Mouse (Mus musculus) MEL (cell line): ENCODE measurements around the gene Tfpt. TPM values are rescaled to one million over a fixed set of nuclear protein-coding genes. Genes with fewer than 3 reads are reported as not detected.
"Not testable (repeated sequence)": the region's sequence is repeated elsewhere in the genome, so short reads cannot be mapped to it uniquely, and the experiment has no call there.

ENCODE experiments used
- DNase-seq: peaks from one replicate; pipeline ENCODE4 v3.0.0; 2011; ENCODE audit warnings: low read depth, low spot score
- H3K27ac ChIP-seq: 2 replicates; pipeline ENCODE4 v1.5.1; 2012; ENCODE audit warnings: low read depth, mild to moderate bottlenecking, control low read depth, low read length, moderate library complexity; ENCODE audit not compliant: control insufficient read depth
- H3K27me3 ChIP-seq, 2 experiments: fragments of 150-350 bp in 1 of 2; sonication (generic) in 1 of 2; 2 replicates each; pipeline ENCODE4 v1.6.1; 2012; ENCODE audit warnings: low read length in 2 of 2, mild to moderate bottlenecking in 2 of 2, improper control_type of control experiment in 1 of 2, moderate library complexity in 1 of 2; ENCODE audit not compliant: insufficient read depth in 2 of 2, control insufficient read depth in 1 of 2
- H3K36me3 ChIP-seq, 2 experiments: 2 replicates each; pipeline ENCODE4 v1.6.1; 2012 to 2014; ENCODE audit warnings: low read length in 2 of 2, improper control_type of control experiment in 1 of 2, inconsistent platforms in 1 of 2, mild to moderate bottlenecking in 1 of 2; ENCODE audit not compliant: insufficient read depth in 2 of 2, control insufficient read depth in 1 of 2
- H3K4me1 ChIP-seq, 2 experiments: fragments of 150-350 bp in 1 of 2; sonication (generic) in 1 of 2; 2 replicates each; pipeline ENCODE4 v1.6.1; 2012; ENCODE audit warnings: low read length in 2 of 2, improper control_type of control experiment in 1 of 2, mild to moderate bottlenecking in 1 of 2; ENCODE audit not compliant: insufficient read depth in 2 of 2, control insufficient read depth in 1 of 2
- H3K4me3 ChIP-seq, 2 experiments: fragments of 150-350 bp in 1 of 2; sonication (generic) in 1 of 2; 2 replicates each; pipeline ENCODE4 v1.5.1; 2012; ENCODE audit warnings: low read depth in 2 of 2, low read length in 2 of 2, mild to moderate bottlenecking in 2 of 2, moderate library complexity in 2 of 2, control low read depth in 1 of 2, improper control_type of control experiment in 1 of 2; ENCODE audit not compliant: control insufficient read depth in 1 of 2, insufficient read depth in 1 of 2
- H3K79me2 ChIP-seq: 2 replicates; pipeline ENCODE4 v1.6.1; 2012; ENCODE audit warnings: mild to moderate bottlenecking, low read length, moderate library complexity; ENCODE audit not compliant: control insufficient read depth, poor library complexity, insufficient read depth
- H3K9ac ChIP-seq: 2 replicates; pipeline ENCODE4 v1.6.1; 2012; ENCODE audit warnings: low read depth, mild to moderate bottlenecking, control low read depth, low read length, moderate library complexity; ENCODE audit not compliant: control insufficient read depth, poor library complexity, severe bottlenecking
- H3K9me3 ChIP-seq: fragments of 150-350 bp; sonication (generic); replicated peaks from 2 replicates; pipeline ENCODE4 v1.6.1; 2012; ENCODE audit warnings: mild to moderate bottlenecking, low read length, improper control_type of control experiment, moderate library complexity; ENCODE audit not compliant: insufficient read depth
- BHLHE40 ChIP-seq: IDR thresholded peaks from 2 replicates; pipeline ENCODE4 v1.6.1; 2012; ENCODE audit warnings: low read depth, mild to moderate bottlenecking, inconsistent platforms, low read length, improper control_type of control experiment, borderline replicate concordance
- CHD1 ChIP-seq: IDR thresholded peaks from 2 replicates; pipeline ENCODE4 v1.6.1; 2012; ENCODE audit warnings: low read depth, mild to moderate bottlenecking, inconsistent platforms, low read length, improper control_type of control experiment
- CHD2 ChIP-seq: IDR thresholded peaks from 2 replicates; pipeline ENCODE4 v1.6.1; 2011; ENCODE audit warnings: low read length, improper control_type of control experiment
- CTCF ChIP-seq, 3 experiments: IDR thresholded peaks in 2 of 3; conservative IDR thresholded peaks in 1 of 3; 2 replicates each; pipeline ENCODE4 v1.5.1; 2011 to 2012; ENCODE audit warnings: low read length in 3 of 3, low read depth in 2 of 3, mild to moderate bottlenecking in 2 of 3, improper control_type of control experiment in 1 of 3, inconsistent platforms in 1 of 3, mixed read lengths in 1 of 3, moderate library complexity in 1 of 3; ENCODE audit not compliant: control insufficient read depth in 1 of 3, insufficient read depth in 1 of 3, poor library complexity in 1 of 3, severe bottlenecking in 1 of 3
- ELF1 ChIP-seq: IDR thresholded peaks from 2 replicates; pipeline ENCODE4 v1.6.1; 2014; ENCODE audit warnings: low read depth, mild to moderate bottlenecking, inconsistent platforms, low read length, improper control_type of control experiment, moderate library complexity
- GABPA ChIP-seq: IDR thresholded peaks from 2 replicates; pipeline ENCODE4 v1.6.1; 2012; ENCODE audit warnings: low read depth, mild to moderate bottlenecking, inconsistent platforms, low read length, improper control_type of control experiment, moderate library complexity
- GATA1 ChIP-seq: IDR thresholded peaks from 2 replicates; pipeline ENCODE4 v1.6.1; 2011; ENCODE audit warnings: low read depth, low read length, improper control_type of control experiment
- KAT2A ChIP-seq: conservative IDR thresholded peaks from 2 replicates; pipeline ENCODE4 v1.6.1; 2012; ENCODE audit warnings: low read depth, low read length, improper control_type of control experiment, inconsistent platforms
- MAFK ChIP-seq: IDR thresholded peaks from 2 replicates; pipeline ENCODE4 v1.6.1; 2011; ENCODE audit warnings: low read depth, mild to moderate bottlenecking, low read length, improper control_type of control experiment, borderline replicate concordance
- MAX ChIP-seq: IDR thresholded peaks from 2 replicates; pipeline ENCODE4 v1.6.1; 2011; ENCODE audit warnings: low read length, improper control_type of control experiment
- MEF2A ChIP-seq: IDR thresholded peaks from 2 replicates; pipeline ENCODE4 v1.6.1; 2014; ENCODE audit warnings: low read depth, mild to moderate bottlenecking, inconsistent platforms, low read length, improper control_type of control experiment; ENCODE audit not compliant: poor library complexity, insufficient replicate concordance, severe bottlenecking; ENCODE audit errors: extremely low read depth
- MXI1 ChIP-seq: IDR thresholded peaks from 2 replicates; pipeline ENCODE4 v1.6.1; 2011; ENCODE audit warnings: mild to moderate bottlenecking, low read depth, low read length, improper control_type of control experiment
- MYC ChIP-seq: IDR thresholded peaks from 2 replicates; pipeline ENCODE4 v1.6.1; 2011; ENCODE audit warnings: low read depth, mild to moderate bottlenecking, low read length, improper control_type of control experiment, moderate library complexity
- RAD21 ChIP-seq: IDR thresholded peaks from 2 replicates; pipeline ENCODE4 v1.6.1; 2011; ENCODE audit warnings: mild to moderate bottlenecking, low read depth, low read length, improper control_type of control experiment
- RCOR1 ChIP-seq: IDR thresholded peaks from 2 replicates; pipeline ENCODE4 v1.6.1; 2012; ENCODE audit warnings: low read depth, mild to moderate bottlenecking, inconsistent platforms, low read length, improper control_type of control experiment
- SIN3A ChIP-seq: IDR thresholded peaks from 2 replicates; pipeline ENCODE4 v1.6.1; 2012; ENCODE audit warnings: low read length, improper control_type of control experiment, inconsistent platforms
- SMC3 ChIP-seq: IDR thresholded peaks from 2 replicates; pipeline ENCODE4 v1.6.1; 2011; ENCODE audit warnings: low read depth, low read length, improper control_type of control experiment
- UBTF ChIP-seq: IDR thresholded peaks from 2 replicates; pipeline ENCODE4 v1.6.1; 2012; ENCODE audit warnings: low read depth, mild to moderate bottlenecking, inconsistent platforms, low read length, improper control_type of control experiment, moderate library complexity, borderline replicate concordance; ENCODE audit not compliant: insufficient read depth
- ZC3H11A ChIP-seq: IDR thresholded peaks from 2 replicates; pipeline ENCODE4 v1.6.1; 2012; ENCODE audit warnings: low read depth, mild to moderate bottlenecking, inconsistent platforms, low read length, improper control_type of control experiment
- polyA plus RNA-seq, 2 experiments: library from polyadenylated mRNA; stranded (reverse) in 1 of 2; unstranded in 1 of 2; fragments of >175 nt in 1 of 2; fragments of >200 nt in 1 of 2; gene quantifications; 2 replicates each; pipeline versions ENCODE4 v1.2.1 to v1.2.4; 2012; ENCODE audit warnings: low replicate concordance in 2 of 2, low read depth in 1 of 2; ENCODE audit not compliant: insufficient read length in 2 of 2, insufficient read depth in 1 of 2, missing spikeins in 1 of 2
- total RNA-seq: library from RNA; depleted of rRNA; stranded (reverse); fragments of 300-350 nt; gene quantifications from 2 replicates; pipeline ENCODE4 v1.2.3, GENCODE M21; 2012

Gene Tfpt
- total and polyA plus RNA-seq, 3 experiments = 42.4 to 50.0 TPM; not detected in 1

DNA sequence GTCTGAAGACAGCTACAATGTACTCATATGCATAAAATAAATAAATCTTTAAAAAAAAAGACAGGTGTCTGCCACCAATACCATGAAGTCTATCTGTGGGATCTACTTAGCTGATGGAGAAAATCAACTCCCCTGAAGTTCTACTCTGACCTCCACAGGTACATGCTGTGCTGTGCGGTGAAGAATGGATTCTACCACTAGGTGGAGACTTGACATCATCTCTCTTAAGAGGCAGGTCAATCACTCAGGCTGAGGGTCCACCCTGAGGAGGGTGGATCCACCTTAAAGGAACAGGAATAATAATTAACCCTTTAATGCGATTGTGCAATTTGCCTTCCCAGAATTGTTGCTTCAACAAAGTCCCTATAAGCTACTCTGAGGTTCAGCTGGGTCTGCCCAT is 22.9 kb downstream of the Tfpt start (continued):
- TF ChIP-seq UBTF = no peak
- no peak for TF ChIP-seq KAT2A
- peak; percentile 45 to 80 (median 53); a peak in 5 of 6 replicates for TF ChIP-seq CTCF (IDR thresholded peaks at IDR 0.05 in 2 of 3, conservative IDR thresholded peaks at IDR 0.05 in 1 of 3; ENCODE audit: control insufficient read depth in 1 of 3, insufficient read depth in 1 of 3, low read depth in 2 of 3, low read length in 3 of 3, poor library complexity in 1 of 3, severe bottlenecking in 1 of 3)
- no peak for TF ChIP-seq CHD1
- no peak for TF ChIP-seq MAFK

DNA sequence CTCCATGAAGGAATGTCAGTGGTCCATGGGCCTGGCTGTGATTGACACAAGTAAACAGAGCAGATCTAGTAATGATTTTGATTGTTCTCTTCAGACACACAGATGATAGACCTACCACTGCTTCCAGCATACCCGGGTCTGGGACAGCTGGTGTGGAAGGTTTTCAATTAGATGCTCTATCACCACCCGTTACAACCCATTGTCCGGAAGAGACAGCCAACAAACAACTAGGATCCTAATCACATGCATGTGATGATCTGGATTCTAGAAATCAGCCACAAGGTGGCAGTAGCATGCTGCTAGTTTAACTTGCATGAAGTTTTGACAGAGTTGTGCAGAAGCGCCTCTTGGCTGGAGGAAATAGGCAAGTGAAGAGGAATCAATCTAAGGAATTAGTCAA is 28.6 kb downstream of the Tfpt start:
- no peak overlapping the region for H3K27ac ChIP-seq
- peak; percentile 88 for DNase-seq
- H3K4me1 ChIP-seq = no peaks in the 10 kb centered on the region
- H3K36me3 ChIP-seq = no peaks in the 10 kb centered on the region
- no peak overlapping the region for H3K9ac ChIP-seq
- 0 out of 4 replicates have a peak, but pooled peaks cover 0 to 2% of the 10 kb centered on the region in 2 experiments for H3K27me3 ChIP-seq
- H3K4me3 ChIP-seq = no peak overlapping the region
- H3K9me3 ChIP-seq = no peaks in the 10 kb centered on the region
- no peaks in the 10 kb centered on the region for H3K79me2 ChIP-seq
- TF ChIP-seq CTCF (IDR thresholded peaks at IDR 0.05 in 2 of 3, conservative IDR thresholded peaks at IDR 0.05 in 1 of 3; ENCODE audit: control insufficient read depth in 1 of 3, insufficient read depth in 1 of 3, low read depth in 2 of 3, low read length in 3 of 3, poor library complexity in 1 of 3, severe bottlenecking in 1 of 3) = peak; percentile 53 to 96 (median 85)
- TF ChIP-seq MEF2A = no peak
- TF ChIP-seq BHLHE40 = no peak
- TF ChIP-seq MYC = peak; percentile 85; the same call in 1 of the 2 replicates
- TF ChIP-seq RAD21 = peak; percentile 94
- TF ChIP-seq SMC3 = peak; percentile 85
- TF ChIP-seq ZC3H11A = peak; percentile 72
- TF ChIP-seq RCOR1 = no peak
- TF ChIP-seq MXI1 = 0 out of 2 replicates have a peak, but pooled peaks have one; percentile 36
- TF ChIP-seq ELF1 = no peak
- peak; percentile 40; the same call in 1 of the 2 replicates for TF ChIP-seq SIN3A
- TF ChIP-seq MAFK = 0 out of 2 replicates have a peak, but pooled peaks have one; percentile 17
- peak; percentile 65 for TF ChIP-seq MAX
- no peak for TF ChIP-seq CHD2
- 0 out of 2 replicates have a peak, but pooled peaks have one; percentile 14 for TF ChIP-seq GATA1
- TF ChIP-seq GABPA = no peak

DNA sequence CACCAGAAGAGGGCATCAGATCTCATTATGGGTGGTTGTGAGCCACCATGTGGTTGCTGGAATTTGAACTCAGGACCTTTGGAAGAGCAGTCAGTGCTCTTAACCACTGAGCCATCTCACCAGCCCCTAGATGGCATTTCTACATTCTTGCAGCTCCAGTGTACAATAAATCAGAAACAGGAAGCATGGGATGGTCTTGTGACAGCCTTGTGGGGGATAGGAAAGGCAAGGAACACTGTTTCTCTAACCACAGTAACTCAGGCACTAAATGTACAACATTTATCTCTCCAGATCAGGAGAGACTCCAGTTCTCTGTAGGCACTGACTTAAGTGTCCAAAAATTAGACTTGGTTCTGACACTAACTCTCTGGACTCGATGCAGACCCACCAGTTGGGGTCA is 32.0 kb downstream of the Tfpt start:
- not testable (repeated sequence) for H3K4me3 ChIP-seq, H3K9ac ChIP-seq, DNase-seq, H3K9me3 ChIP-seq, H3K27ac ChIP-seq, H3K79me2 ChIP-seq, H3K27me3 ChIP-seq, H3K36me3 ChIP-seq, H3K4me1 ChIP-seq
